Mouse (Mus musculus) MEL (cell line): ENCODE measurements at regions not wholly inside any gene's neighbourhood (a gene's known extent, or its start where the extent isn't known, plus 50 kb on each side); places are given as distances from the start of the nearest gene placed in this dataset.

ENCODE experiments used
- DNase-seq: peaks from one replicate; pipeline ENCODE4 v3.0.0; 2011; ENCODE audit warnings: low read depth, low spot score
- H3K27ac ChIP-seq: 2 replicates; pipeline ENCODE4 v1.5.1; 2012; ENCODE audit warnings: low read depth, mild to moderate bottlenecking, control low read depth, low read length, moderate library complexity; ENCODE audit not compliant: control insufficient read depth
- H3K27me3 ChIP-seq, 2 experiments: fragments of 150-350 bp in 1 of 2; sonication (generic) in 1 of 2; 2 replicates each; pipeline ENCODE4 v1.6.1; 2012; ENCODE audit warnings: low read length in 2 of 2, mild to moderate bottlenecking in 2 of 2, improper control_type of control experiment in 1 of 2, moderate library complexity in 1 of 2; ENCODE audit not compliant: insufficient read depth in 2 of 2, control insufficient read depth in 1 of 2
- H3K36me3 ChIP-seq, 2 experiments: 2 replicates each; pipeline ENCODE4 v1.6.1; 2012 to 2014; ENCODE audit warnings: low read length in 2 of 2, improper control_type of control experiment in 1 of 2, inconsistent platforms in 1 of 2, mild to moderate bottlenecking in 1 of 2; ENCODE audit not compliant: insufficient read depth in 2 of 2, control insufficient read depth in 1 of 2
- H3K4me1 ChIP-seq, 2 experiments: fragments of 150-350 bp in 1 of 2; sonication (generic) in 1 of 2; 2 replicates each; pipeline ENCODE4 v1.6.1; 2012; ENCODE audit warnings: low read length in 2 of 2, improper control_type of control experiment in 1 of 2, mild to moderate bottlenecking in 1 of 2; ENCODE audit not compliant: insufficient read depth in 2 of 2, control insufficient read depth in 1 of 2
- H3K4me3 ChIP-seq, 2 experiments: fragments of 150-350 bp in 1 of 2; sonication (generic) in 1 of 2; 2 replicates each; pipeline ENCODE4 v1.5.1; 2012; ENCODE audit warnings: low read depth in 2 of 2, low read length in 2 of 2, mild to moderate bottlenecking in 2 of 2, moderate library complexity in 2 of 2, control low read depth in 1 of 2, improper control_type of control experiment in 1 of 2; ENCODE audit not compliant: control insufficient read depth in 1 of 2, insufficient read depth in 1 of 2
- H3K79me2 ChIP-seq: 2 replicates; pipeline ENCODE4 v1.6.1; 2012; ENCODE audit warnings: mild to moderate bottlenecking, low read length, moderate library complexity; ENCODE audit not compliant: control insufficient read depth, poor library complexity, insufficient read depth
- H3K9ac ChIP-seq: 2 replicates; pipeline ENCODE4 v1.6.1; 2012; ENCODE audit warnings: low read depth, mild to moderate bottlenecking, control low read depth, low read length, moderate library complexity; ENCODE audit not compliant: control insufficient read depth, poor library complexity, severe bottlenecking
- H3K9me3 ChIP-seq: fragments of 150-350 bp; sonication (generic); replicated peaks from 2 replicates; pipeline ENCODE4 v1.6.1; 2012; ENCODE audit warnings: mild to moderate bottlenecking, low read length, improper control_type of control experiment, moderate library complexity; ENCODE audit not compliant: insufficient read depth
- E2F4 ChIP-seq: IDR thresholded peaks from 2 replicates; pipeline ENCODE4 v1.6.1; 2011; ENCODE audit warnings: low read depth, low read length, improper control_type of control experiment, borderline replicate concordance
- ETS1 ChIP-seq: IDR thresholded peaks from 2 replicates; pipeline ENCODE4 v1.6.1; 2012; ENCODE audit warnings: low read depth, mild to moderate bottlenecking, inconsistent platforms, low read length, improper control_type of control experiment, moderate library complexity
- GATA1 ChIP-seq: IDR thresholded peaks from 2 replicates; pipeline ENCODE4 v1.6.1; 2011; ENCODE audit warnings: low read depth, low read length, improper control_type of control experiment
- JUND ChIP-seq: IDR thresholded peaks from 2 replicates; pipeline ENCODE4 v1.6.1; 2011; ENCODE audit warnings: low read depth, mild to moderate bottlenecking, improper control_type of control experiment, low read length
- KAT2A ChIP-seq: conservative IDR thresholded peaks from 2 replicates; pipeline ENCODE4 v1.6.1; 2012; ENCODE audit warnings: low read depth, low read length, improper control_type of control experiment, inconsistent platforms
- MAX ChIP-seq: IDR thresholded peaks from 2 replicates; pipeline ENCODE4 v1.6.1; 2011; ENCODE audit warnings: low read length, improper control_type of control experiment
- MXI1 ChIP-seq: IDR thresholded peaks from 2 replicates; pipeline ENCODE4 v1.6.1; 2011; ENCODE audit warnings: mild to moderate bottlenecking, low read depth, low read length, improper control_type of control experiment
- MYB ChIP-seq: IDR thresholded peaks from 2 replicates; pipeline ENCODE4 v1.6.1; 2011; ENCODE audit warnings: mild to moderate bottlenecking, low read depth, low read length, improper control_type of control experiment
- MYC ChIP-seq: IDR thresholded peaks from 2 replicates; pipeline ENCODE4 v1.6.1; 2011; ENCODE audit warnings: low read depth, mild to moderate bottlenecking, low read length, improper control_type of control experiment, moderate library complexity
- POLR2A ChIP-seq, 2 experiments: IDR thresholded peaks; 2 replicates each; pipeline ENCODE4 v1.6.1; 2011 to 2012; ENCODE audit warnings: low read length in 2 of 2, mild to moderate bottlenecking in 2 of 2, control low read depth in 1 of 2, improper control_type of control experiment in 1 of 2, low read depth in 1 of 2, moderate library complexity in 1 of 2; ENCODE audit not compliant: control insufficient read depth in 1 of 2, insufficient read depth in 1 of 2, poor library complexity in 1 of 2
- RAD21 ChIP-seq: IDR thresholded peaks from 2 replicates; pipeline ENCODE4 v1.6.1; 2011; ENCODE audit warnings: mild to moderate bottlenecking, low read depth, low read length, improper control_type of control experiment
- RCOR1 ChIP-seq: IDR thresholded peaks from 2 replicates; pipeline ENCODE4 v1.6.1; 2012; ENCODE audit warnings: low read depth, mild to moderate bottlenecking, inconsistent platforms, low read length, improper control_type of control experiment
- SIN3A ChIP-seq: IDR thresholded peaks from 2 replicates; pipeline ENCODE4 v1.6.1; 2012; ENCODE audit warnings: low read length, improper control_type of control experiment, inconsistent platforms
- TCF12 ChIP-seq: IDR thresholded peaks from 2 replicates; pipeline ENCODE4 v1.6.1; 2014; ENCODE audit warnings: low read depth, mild to moderate bottlenecking, inconsistent platforms, low read length, improper control_type of control experiment, moderate library complexity
- USF2 ChIP-seq, 2 experiments: IDR thresholded peaks; 2 replicates each; pipeline ENCODE4 v1.6.1; 2011 to 2012; ENCODE audit warnings: improper control_type of control experiment in 2 of 2, low read length in 2 of 2, borderline replicate concordance in 1 of 2, inconsistent platforms in 1 of 2, low read depth in 1 of 2, mild to moderate bottlenecking in 1 of 2; ENCODE audit not compliant: insufficient read depth in 1 of 2
- ZNF384 ChIP-seq: IDR thresholded peaks from 2 replicates; pipeline ENCODE4 v1.6.1; 2012; ENCODE audit warnings: low read depth, mild to moderate bottlenecking, inconsistent platforms, low read length, improper control_type of control experiment

DNA sequence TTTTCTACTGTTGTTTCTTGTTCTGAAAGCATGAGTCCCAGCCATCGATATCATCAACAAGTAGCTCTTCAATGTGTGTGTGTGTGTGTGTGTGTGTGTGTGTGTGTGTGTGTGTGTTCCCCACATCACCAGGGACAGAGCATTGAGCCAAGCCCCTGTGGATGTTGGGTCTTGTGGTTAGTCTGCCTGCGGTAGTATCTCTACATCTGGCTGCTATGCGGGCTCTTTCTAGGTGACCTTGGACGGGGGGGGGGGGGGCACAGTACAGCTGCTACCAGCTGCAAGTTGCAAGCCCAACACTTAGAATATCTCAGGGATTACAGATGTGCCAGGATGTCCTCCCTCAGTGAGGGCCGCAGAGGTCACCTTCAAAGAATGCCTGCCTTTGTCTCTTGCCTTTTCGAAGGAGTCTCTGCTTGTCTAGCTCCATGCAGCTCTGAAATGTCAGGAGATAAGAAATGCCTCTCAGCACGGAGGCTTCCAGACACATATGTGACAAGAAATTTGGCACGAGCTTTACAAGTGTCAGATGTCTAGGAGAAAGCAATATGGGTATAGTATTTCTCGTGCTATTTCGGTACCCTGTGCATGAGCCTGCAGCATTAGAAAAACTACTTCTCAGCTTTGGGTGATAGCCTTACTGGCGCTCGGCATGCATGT, 75.6 kb upstream of the Pgrmc2 start:
- peak; percentile 49 for DNase-seq
- H3K79me2 ChIP-seq = no peaks in the 10 kb centered on the region
- no peak overlapping the region for H3K9ac ChIP-seq
- no peak overlapping the region for H3K27ac ChIP-seq
- H3K9me3 ChIP-seq = no peaks in the 10 kb centered on the region
- peaks cover 2 to 19% of the 10 kb centered on the region in 2 experiments; a peak in 3 of 4 replicates for H3K4me1 ChIP-seq
- TF ChIP-seq ETS1 (0 out of 2 replicates have a peak, but pooled peaks have one; percentile 23), USF2 (IDR thresholded peaks at IDR 0.05; ENCODE audit: borderline replicate concordance in 1 of 2, insufficient read depth in 1 of 2, low read depth in 1 of 2, low read length in 2 of 2) (no peak), JUND (no peak), E2F4 (no peak), SIN3A (peak; percentile 24; the same call in 1 of the 2 replicates), MXI1 (no peak), MYB (no peak), MYC (no peak), ZNF384 (no peak), KAT2A (no peak), POLR2A (IDR thresholded peaks at IDR 0.05; ENCODE audit: control insufficient read depth in 1 of 2, insufficient read depth in 1 of 2, low read depth in 1 of 2, low read length in 2 of 2, poor library complexity in 1 of 2) (no peak), GATA1 (peak; percentile 36; the same call in 1 of the 2 replicates), MAX (0 out of 2 replicates have a peak, but pooled peaks have one; percentile 21)
- no peaks in the 10 kb centered on the region for H3K27me3 ChIP-seq
- H3K4me3 ChIP-seq = no peak overlapping the region
- H3K36me3 ChIP-seq = peaks cover 0 to 9% of the 10 kb centered on the region in 2 experiments; a peak in 2 of 4 replicates

DNA sequence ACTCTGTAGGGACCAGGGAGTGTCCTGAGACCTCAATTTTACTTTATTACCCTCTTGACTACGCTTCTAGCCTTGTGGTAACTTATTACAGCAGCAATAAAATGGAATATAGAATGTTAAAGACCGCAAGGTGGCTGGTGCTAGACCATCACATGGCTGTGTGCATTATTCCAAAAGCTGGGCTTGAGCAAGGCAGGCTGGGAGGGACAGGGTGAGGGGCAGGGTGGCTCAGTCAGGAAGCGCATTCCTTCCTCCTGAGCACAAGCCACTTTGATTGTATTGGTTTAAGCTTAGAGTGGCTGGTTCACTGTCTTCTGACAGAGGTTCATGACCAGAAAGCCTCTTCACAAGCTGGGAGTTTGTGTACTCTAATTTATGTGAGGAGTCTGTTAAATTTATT, 74.6 kb upstream of the Pgrmc2 start:
- no peak overlapping the region for H3K9ac ChIP-seq
- H3K9me3 ChIP-seq = no peaks in the 10 kb centered on the region
- no peak for DNase-seq
- H3K27me3 ChIP-seq = no peaks in the 10 kb centered on the region
- peaks cover 0 to 3% of the 10 kb centered on the region in 2 experiments; a peak in 2 of 4 replicates for H3K36me3 ChIP-seq
- TF ChIP-seq RAD21 (no peak), RCOR1 (no peak), TCF12 (no peak), ETS1 (no peak)
- H3K4me3 ChIP-seq = no peak overlapping the region
- peaks cover 0 to 17% of the 10 kb centered on the region in 2 experiments; a peak in 2 of 4 replicates for H3K4me1 ChIP-seq
- no peaks in the 10 kb centered on the region for H3K79me2 ChIP-seq
- no peak overlapping the region for H3K27ac ChIP-seq
